Mouse (Mus musculus) lung, postnatal 0 days (tissue): Measurements from ENCODE around the gene Abtb2.

Source experiments
- CTCF ChIP-seq: IDR thresholded peaks from 2 replicates; pipeline ENCODE4 v1.5.1; 2016; ENCODE audit warnings: antibody characterized with exemption, mild to moderate bottlenecking
- EP300 ChIP-seq: IDR thresholded peaks from 2 replicates; pipeline ENCODE4 v1.6.1; 2016; ENCODE audit warnings: antibody characterized with exemption, mild to moderate bottlenecking, control low read depth

DNA sequence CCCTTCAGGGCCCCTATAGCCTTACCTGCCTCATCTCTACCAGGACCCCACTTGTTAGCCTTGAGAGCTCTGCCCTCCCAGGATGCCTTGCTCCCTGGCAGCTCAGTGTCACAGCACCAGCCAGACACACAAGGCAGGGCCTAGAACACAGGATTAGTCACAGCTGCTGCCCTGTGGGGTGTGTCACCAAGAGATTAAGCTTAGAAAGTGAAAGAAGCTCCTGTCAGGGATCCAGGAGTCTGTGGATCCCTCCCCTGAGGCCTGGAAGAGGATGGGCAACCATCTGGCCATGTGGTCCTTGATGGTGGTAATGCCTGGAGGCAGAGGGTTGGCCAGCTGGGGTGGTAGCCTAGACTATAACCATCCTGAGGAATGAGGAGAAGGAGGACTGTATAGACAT is 121.0 kb downstream of the Abtb2 start:
- no peak for TF ChIP-seq CTCF
- TF ChIP-seq EP300, result no peak
